Mouse (Mus musculus): Measurements from ENCODE around the gene Ppp1r1b.

- TF ChIP-seq POLR2A (IDR thresholded peaks at IDR 0.05; ENCODE audit: borderline replicate concordance, insufficient read depth, low read length) (no peak), CTCF (IDR thresholded peaks at IDR 0.05; ENCODE audit: borderline replicate concordance, insufficient read depth, low read depth, low read length) (no peak)
These were observed 44.4 kb downstream of the Ppp1r1b start for GRCm38 (mm10) chr11:98392645-98393044.
